Mouse (Mus musculus): ENCODE measurements around the gene Tldc2.

Gene Tldc2

DNA sequence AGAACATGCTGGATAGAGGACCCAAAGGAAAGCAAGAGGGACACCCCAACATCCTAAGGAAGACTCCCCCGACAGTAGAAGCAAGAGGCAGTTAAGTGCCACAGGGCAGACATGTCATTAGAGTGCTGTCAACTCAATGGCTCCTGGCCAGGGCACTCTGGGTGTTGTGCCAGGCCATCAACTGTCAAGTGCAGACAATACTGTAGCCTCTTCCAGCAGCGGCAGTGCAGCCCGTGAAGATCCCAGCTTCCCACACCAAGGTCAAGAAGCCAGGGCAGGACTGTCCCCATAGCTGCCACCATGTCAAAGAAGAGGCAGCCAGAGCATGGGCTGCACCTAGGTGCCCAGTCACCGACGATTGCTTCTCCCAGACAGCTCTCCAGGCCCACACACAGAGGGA lies 9.7 kb upstream of the Tldc2 start:
- in situ Hi-C loops (cut with MboI; ENCODE audit: unreplicated experiment in 2 of 2): no loop called here

DNA sequence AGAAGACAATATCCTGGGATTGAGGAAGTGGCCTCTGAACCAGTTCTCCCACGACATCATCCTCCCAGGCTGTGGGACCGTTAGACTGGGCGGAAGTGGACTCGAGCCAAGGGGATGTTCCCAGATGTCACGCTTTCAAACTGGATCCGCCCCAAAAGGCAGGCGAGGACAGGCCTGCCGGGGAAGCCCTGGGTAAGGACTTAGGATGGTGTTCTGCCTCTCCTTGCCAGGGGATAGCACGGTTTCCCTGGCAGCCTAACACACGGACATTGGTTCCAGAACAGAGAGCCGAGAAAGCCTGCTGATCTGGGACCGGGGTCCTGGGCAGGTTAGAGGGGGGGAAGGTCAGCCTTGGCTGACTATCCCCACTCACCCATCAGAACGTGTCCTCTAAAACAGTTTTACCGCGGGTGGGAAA lies 9.2 kb upstream of the Tldc2 start:
- in situ Hi-C loops (cut with MboI; ENCODE audit: unreplicated experiment in 2 of 2): no loop called here

DNA sequence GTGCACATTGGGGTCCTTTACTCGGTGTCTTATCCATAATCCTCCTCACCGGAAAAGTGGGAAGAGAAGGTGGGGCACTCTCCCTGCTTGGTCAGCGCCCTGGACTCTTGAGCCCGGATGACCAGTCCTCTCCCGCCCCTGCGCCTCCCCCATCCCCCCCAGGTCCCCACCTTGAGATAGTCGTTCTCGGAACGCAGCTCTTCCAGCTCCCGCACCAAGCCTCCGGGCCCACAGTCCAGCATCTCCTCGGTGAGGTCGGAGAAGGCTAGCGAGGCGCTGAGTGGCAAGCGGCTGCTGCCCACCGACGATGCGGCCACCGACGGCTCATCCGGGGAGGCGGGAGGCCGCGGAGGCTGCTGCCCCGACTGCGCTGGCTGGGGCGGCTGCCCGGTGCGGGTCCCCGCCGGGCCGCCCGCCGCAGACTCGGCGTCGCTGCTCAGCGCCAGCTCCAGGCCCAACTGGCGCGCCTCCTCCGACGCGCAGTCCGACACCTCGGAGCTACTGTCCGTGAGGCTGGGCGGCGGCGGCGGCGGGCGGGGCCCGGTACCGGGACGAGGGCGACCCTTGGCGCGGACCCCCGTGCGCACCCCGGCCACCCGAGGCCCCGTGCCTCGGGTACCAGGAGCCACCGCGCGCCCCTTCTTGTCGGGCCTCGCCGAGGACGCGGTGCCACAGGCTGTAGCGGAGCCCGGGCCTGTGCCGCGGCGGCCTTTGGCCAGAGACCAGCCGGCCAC lies 8.6 kb upstream of the Tldc2 start:
- in situ Hi-C loops (cut with MboI; ENCODE audit: unreplicated experiment in 2 of 2): no loop called here

DNA sequence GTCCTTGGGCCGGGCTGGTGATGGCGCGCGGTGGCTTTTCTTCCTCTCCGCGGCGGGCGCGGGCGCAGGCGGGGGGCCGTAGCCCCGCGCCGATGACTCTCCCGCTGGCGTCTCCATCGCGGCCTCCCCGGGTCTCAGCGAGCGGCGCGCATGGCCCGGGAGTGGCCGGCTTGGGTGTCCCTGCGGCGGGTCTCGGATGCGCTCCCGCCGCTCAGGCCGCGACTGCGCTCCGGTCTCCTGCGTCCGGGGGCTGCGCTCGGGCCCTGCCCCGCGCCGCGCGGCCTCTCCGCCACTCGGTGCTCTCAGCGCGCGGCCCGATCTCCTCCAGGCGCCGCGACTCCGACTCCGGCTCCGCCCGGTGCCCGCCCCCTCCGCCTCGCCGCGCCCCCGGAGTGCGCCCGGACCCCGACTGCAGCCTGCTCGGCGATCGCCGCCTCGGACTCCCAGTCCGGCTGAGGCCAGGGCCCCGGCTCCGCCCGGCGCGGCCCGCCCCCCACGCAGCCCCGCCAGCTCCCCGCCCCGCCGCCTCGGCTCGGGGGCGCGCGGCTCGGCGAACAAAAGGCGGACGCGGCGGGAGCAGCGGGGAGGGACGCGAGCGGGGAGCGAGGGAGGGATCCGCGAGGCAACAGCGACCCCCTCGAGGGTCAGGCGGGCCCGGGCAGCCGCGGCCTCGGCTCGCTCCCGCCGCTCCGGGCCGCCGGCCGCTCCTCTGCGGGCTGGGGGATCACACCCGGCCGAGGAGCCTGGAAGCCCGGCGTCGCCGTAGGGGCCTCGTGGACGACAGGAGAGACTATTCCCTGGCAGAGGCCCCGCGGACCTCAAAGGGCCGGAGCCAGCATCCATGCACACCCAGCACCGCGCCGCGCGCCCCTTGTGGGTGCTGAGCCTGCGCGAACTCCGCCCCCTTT lies 7.8 kb upstream of the Tldc2 start, which contains the start of gene Soga1:
Gene Soga1 (minus strand): TSS at position 462 of the 908 bp plus-strand sequence.
- in situ Hi-C loops (cut with MboI; ENCODE audit: unreplicated experiment in 2 of 2): no loop called here

DNA sequence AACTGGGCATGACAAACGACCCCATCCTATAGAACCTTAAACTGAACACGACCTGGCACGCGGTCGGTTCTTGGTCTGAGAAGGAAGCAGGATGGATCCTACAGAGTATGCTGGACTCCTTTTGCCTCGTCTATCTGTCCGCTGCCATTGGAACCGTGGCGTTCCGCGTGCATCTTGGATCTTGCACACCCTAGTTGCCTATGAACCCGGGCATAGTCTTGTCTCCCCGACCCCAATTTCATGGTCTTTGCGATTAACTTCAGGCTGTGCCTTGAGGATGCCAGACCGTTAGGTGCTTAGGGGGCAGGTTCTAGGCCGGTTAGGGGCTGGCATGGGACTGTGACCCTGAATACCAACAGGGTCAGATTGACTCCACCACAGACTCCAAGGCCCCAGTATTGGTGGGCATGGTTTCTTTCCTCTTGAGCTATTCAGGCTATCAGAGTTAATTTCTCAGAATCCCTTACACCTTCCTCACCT lies 7.1 kb upstream of the Tldc2 start:
- in situ Hi-C loops (cut with MboI; ENCODE audit: unreplicated experiment in 2 of 2): loop anchor here in 1 of 2 experiments (10.0 kb wide), 1 partner anchor 205 kb away; no protein-coding TSS in a partner anchor

DNA sequence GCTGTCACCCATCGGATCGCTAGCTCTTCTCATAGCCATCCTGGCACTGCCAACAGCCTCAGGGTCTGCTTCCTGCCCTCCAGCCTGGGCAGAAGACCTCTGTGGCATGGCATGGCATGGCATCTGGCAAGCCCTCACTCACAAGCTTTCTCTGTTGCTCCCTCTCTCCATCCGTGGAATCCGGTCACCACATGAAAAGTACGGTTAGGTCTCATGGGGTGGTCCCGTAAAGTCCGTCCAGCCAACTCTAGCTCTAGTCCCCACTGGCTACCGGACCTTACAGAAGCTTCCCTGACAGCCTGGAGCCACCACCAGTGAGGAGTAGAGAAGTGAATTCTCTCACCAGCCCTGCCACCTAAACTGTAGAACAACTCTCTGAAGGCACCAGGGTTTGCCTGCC lies 5.5 kb upstream of the Tldc2 start:
- in situ Hi-C loops (cut with MboI; ENCODE audit: unreplicated experiment in 2 of 2): loop anchor here in 1 of 2 experiments (10.0 kb wide), 1 partner anchor 207 kb away; no protein-coding TSS in a partner anchor

DNA sequence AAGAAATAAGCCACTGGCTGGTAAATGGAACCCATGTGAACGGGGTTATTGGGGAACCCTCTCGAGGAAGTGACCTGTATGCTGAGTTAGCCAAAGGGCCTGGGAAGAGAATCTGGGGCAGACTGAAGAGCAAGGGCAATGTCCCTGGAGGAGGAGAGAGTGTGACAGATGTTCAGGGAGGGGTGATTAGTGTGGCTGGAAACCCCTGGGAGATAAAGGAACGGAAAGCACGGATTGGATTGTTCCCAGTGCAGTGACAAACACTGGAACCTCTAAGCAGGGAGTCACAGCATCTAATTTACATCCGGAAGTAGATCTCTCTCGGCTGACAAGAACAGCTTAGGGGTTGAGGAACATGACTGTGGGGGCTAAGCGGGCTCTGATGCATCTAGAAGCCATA lies 4.9 kb upstream of the Tldc2 start:
- in situ Hi-C loops (cut with MboI; ENCODE audit: unreplicated experiment in 2 of 2): loop anchor here in 1 of 2 experiments (10.0 kb wide), 1 partner anchor 207 kb away; no protein-coding TSS in a partner anchor

DNA sequence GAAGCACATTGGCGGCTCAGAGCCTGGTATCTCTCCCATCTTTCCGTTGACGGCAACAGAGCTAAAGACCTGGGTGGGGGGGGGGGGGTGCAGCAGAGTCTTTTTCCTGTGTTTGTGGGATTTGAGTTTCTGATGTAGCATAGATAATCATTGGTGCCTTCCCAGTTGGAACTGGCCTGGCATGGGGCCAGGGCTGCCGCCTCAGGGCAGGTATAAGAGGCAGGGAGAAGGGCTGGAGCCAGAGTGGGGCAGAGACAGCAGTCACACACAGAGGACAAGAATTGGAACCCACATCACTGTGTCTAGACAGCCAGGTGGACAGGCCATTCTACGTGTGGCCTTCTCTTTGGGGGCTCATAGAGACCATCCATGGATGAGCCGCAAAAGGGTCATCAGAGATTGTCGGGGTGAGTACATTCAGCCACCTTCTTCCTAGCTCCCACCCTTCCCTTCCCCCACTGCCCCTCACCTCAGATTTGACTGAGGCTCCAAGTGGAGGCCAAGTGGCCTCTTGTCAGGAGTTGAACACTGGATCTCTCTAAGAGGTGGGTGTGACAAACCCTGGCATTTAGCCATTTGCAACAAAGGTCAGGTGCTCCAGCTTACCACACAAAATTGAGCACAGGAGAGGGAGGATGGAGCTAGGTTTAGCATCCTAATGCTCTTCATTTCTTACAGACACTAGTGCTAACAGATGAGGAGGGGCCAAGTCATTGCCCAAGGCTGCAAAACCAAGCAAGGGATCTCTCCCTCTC lies 1.8 kb upstream of the Tldc2 start:
- in situ Hi-C loops (cut with MboI; ENCODE audit: unreplicated experiment in 2 of 2): loop anchor here (5.0 to 10.0 kb wide), 3 partner anchors 38 to 210 kb away; no protein-coding TSS in a partner anchor

DNA sequence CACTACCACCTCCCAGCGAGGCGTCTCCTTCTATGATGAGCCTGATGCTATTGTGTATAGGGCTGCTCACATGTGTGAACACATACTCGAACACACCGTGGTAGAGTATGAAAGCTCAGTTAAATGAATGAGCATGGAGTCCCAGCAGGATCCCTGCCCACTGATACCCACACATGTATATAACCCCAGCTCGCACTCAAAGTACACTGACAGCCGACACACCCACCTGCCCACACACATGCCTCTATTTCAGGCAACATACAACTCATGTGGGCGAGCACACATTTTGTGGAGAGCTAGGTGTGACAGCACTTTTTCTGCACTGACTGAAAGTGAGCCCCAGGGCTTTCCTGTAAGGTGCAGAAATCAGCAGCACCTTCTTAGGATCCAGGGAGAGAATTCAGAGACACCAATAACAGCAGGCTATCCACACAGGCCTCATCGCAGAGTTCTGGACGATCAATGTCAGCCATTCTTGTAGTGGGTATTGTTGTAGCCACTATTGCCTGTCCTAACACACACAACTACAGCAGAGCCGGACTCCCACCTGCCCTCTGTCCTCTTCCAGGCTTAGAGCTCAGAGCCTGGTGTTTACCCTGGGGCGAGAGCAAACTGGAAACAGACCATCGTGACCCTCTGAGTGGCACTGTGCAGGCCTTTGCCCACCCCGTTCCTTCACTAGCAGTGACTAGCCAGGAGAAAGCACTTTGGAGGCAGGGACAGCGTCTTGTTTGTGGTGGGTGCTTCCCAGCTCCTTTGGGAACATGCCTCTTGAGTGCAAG lies 872 bp downstream of the Tldc2 start:
- in situ Hi-C loops (cut with MboI; ENCODE audit: unreplicated experiment in 2 of 2): loop anchor here (5.0 to 10.0 kb wide), 3 partner anchors 40 to 213 kb away; no protein-coding TSS in a partner anchor

DNA sequence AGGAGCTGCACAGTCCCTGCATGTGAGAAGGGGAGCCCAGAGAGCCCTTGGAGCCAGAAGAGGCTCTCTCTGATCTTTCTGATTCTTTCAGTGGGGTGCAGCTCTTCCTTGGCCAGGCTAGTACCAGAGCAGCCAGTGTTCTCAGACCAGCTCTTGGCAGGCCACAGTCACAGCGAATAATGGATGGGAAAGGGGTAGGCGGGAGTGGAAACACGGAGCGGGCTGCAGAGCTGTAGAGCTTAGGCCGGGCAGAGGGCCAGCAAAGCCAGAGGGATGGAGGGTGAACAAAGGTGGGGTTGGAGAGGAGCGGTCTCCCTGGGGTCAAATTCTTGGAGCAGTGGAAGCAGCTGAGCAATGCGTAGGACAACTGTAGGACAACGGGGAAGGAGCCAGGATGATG lies 5.2 kb downstream of the Tldc2 start:
- in situ Hi-C loops (cut with MboI; ENCODE audit: unreplicated experiment in 2 of 2): loop anchor here in 1 of 2 experiments (5.0 to 10.0 kb wide), 3 partner anchors 45 to 557 kb away; no protein-coding TSS in a partner anchor

DNA sequence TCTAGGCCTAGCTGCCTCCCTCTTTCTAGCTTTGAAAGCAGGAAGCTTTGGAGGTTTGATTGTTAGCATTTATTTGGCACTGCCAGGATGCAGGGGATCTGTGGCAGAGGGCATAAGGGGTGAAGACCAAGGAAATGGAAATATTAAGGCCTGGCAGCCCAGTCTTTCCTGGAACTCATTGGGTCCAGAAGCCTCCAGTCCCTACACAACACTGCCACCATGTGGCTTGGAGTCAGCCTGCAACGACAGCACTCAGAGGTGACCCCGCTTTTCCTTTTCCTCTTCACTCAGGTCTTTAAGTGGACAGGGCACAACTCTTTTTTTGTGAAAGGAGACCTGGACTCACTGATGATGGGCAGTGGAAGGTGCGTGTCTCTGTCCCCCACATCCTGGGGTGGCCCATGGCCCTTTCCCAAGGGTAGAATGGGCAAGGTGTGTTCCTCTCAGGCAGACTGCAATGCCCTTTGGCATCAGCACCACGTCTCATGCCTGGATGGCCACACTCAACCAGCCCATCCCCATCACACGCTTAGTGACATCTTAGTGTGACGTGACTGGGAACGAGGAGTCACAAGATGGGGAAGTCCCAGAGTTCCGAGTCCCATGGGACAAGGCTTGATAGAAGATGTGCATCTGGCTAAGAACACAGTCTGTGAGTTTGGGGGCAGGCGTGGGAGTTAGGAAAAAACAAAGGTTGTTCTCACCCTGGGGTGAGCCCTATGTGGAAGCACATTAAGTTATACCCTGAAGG lies 8.3 kb downstream of the Tldc2 start:
- in situ Hi-C loops (cut with MboI; ENCODE audit: unreplicated experiment in 2 of 2): loop anchor here in 1 of 2 experiments (10.0 kb wide), 2 partner anchors 310 to 560 kb away; no protein-coding TSS in a partner anchor

DNA sequence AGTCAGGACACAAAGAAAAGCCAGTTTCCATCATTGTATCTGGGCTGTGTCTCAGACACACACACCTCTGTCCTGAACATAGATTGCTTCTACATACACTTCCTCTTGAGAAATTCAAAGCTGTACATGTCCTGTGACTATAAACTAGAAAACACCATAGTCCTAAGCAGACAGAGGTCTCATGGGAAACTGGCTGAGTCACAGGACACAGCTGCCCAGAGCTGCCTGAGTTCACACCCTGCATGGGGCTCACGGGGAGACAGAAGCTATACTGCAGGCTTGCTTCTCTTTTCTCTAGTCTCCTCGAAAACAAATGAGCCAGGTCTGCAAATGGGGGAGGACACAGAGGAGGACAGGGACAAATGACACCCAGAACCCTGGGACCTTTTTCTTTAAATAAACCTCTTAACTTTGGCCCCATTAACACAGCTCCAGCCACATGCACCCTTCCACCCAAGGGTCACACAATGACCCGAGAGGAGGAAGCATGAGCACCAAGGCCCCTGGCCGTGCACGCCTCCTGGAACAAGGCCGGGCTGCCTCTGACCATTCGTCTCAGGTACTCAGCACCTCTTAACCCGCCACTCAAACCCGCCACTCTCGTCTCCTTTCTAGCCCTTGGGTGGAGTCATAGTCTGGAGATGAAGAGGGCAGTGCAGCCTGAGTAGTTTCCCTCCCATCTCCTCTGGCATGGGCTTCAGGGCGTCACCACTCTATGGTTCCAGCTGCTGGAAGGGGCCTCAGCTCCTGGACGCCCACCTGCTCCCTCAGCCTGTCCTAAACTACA lies 12.9 kb downstream of the Tldc2 start:
- in situ Hi-C loops (cut with MboI; ENCODE audit: unreplicated experiment in 2 of 2): loop anchor here (10.0 to 25.0 kb wide), 3 partner anchors 315 to 565 kb away; partner anchors contain the start of gene Aar2 (in 1 of the 2)

DNA sequence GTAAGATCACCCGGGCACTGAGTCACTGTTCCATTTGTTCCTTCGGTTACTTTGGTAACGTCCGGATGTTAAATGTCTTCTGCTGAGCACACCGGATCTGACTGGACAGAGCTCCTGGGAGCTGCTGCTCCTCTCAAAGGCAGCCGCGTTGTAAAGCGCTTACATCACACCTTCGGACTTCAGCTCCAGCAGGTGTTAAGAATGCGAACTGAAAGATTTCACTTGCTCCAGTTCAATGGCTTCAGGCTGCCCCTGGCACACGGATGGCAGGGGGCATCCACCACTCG lies 13.4 kb downstream of the Tldc2 start:
- in situ Hi-C loops (cut with MboI; ENCODE audit: unreplicated experiment in 2 of 2): loop anchor here in 1 of 2 experiments (25.0 kb wide), 1 partner anchor 563 kb away; the partner anchor contains the start of gene Aar2

DNA sequence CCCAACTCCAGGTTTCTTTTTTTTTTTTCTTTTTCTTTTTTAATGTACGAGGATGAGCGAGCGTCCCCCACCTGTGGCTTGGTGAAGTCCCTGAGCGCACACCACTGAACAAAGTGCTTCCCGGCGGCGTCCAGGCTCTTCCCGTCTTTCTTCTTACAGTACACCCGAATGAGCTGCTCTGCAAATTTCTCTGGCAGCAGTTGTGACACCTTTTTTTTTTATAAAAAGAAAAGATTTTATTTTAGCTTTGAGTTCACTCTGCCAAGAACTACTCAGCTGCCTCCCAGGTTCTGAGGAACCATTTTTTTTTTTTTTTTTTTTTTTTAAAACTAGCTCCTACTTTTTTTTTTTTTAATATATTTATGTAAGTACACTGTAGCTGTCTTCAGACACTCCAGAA lies 14.8 kb downstream of the Tldc2 start:
- in situ Hi-C loops (cut with MboI; ENCODE audit: unreplicated experiment in 2 of 2): loop anchor here in 1 of 2 experiments (25.0 kb wide), 1 partner anchor 564 kb away; the partner anchor contains the start of gene Aar2

DNA sequence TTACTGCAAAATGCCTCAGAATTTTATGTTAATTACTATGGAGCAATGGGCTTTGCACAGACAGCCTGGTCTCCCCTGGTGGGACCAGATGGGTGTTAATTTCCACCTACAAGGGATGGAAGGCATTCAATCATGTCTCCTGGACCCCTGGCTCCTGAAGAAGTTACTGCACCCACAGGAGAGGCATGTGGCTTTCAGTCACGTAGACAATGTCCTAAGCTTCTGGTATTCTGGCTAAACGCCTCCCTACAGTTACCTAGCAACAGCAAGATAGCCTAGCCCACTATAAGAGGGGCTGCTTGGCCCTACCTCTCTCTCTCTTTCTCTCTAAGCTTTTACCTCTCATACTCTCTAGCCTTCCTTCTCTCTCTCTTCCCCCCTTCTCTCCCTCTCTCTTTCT lies 15.4 kb downstream of the Tldc2 start:
- in situ Hi-C loops (cut with MboI; ENCODE audit: unreplicated experiment in 2 of 2): loop anchor here in 1 of 2 experiments (25.0 kb wide), 1 partner anchor 565 kb away; the partner anchor contains the start of gene Aar2

DNA sequence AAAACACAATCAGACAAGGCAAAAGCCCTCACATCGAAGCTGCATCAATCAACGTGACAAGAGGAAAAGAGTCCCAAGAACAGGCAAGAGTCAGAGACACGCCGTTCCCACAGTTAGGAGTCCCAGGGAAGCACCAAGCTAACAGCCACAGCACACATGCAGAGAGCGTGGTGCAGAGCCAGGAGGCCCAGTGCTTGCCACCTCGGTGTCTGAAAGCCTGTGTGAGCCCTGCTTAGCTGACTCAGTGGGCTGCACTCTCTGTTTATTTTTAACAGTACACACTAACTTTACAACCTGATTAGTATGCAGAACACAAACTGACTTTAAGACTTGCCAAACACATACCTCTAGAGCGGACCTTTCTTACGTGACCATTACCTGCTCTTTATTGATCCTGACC lies 17.6 kb downstream of the Tldc2 start:
- in situ Hi-C loops (cut with MboI; ENCODE audit: unreplicated experiment in 2 of 2): loop anchor here in 1 of 2 experiments (25.0 kb wide), 1 partner anchor 567 kb away; the partner anchor contains the start of gene Aar2

DNA sequence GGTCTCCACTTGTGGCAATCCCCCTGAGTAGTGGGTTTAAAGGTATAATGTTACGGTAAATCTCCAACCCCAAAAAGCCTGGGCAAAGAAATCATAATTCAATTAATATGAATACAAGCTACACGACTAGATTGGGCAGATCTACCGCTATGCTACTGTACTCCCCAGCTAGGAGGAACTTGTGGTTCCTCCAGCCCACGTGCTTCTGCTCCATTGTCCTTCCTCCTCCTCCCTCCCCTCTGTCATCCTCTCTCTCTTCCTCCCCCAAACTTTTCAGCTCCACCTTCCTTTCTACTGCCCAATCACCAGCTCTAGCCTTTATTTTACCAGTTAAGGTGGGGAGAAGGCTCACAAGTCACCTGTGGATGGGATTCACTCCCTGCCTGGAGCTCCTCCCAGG lies 21.4 kb downstream of the Tldc2 start:
- in situ Hi-C loops (cut with MboI; ENCODE audit: unreplicated experiment in 2 of 2): loop anchor here in 1 of 2 experiments (25.0 kb wide), 1 partner anchor 571 kb away; the partner anchor contains the start of gene Aar2

Data from v-Abl transformed pro-B cells (cell line).